Mouse (Mus musculus): Measurements from ENCODE around the gene Rpl37. TPM values are rescaled to one million over a fixed set of nuclear protein-coding genes. Genes with fewer than 3 reads are reported as not detected.

Rpl37 gene
- total and polyA plus RNA-seq, 2 experiments from 2014 or later = 148 to 414 TPM

GRCm38 (mm10) chr15:5108655-5109040 is 7.8 kb upstream of the Rpl37 start:
- Histone ChIP-seq H3K9ac (replicated peaks; ENCODE audit: low read length) (no peak overlapping the region), H3K4me1 (ENCODE audit: insufficient read depth, low read length) (no peaks in the 10 kb centered on the region), H3K4me3 (ENCODE audit: low read length) (no peak overlapping the region), H3K36me3 (ENCODE audit: insufficient read depth, low read length) (no peaks in the 10 kb centered on the region), H3K9me3 (ENCODE audit: low read length) (no peaks in the 10 kb centered on the region), H3K27ac (no peak overlapping the region), H3K4me2 (ENCODE audit: low read depth, low read length) (no peak overlapping the region), H3K27me3 (ENCODE audit: insufficient read depth, low read length) (no peaks in the 10 kb centered on the region)
- ATAC-seq (no peak), DNase-seq (ENCODE audit: low spot score) (no peak)
- 79% methylated on average over 3 of the region's 3 CpGs for WGBS
- TF ChIP-seq CTCF (IDR thresholded peaks at IDR 0.05; ENCODE audit: low read depth) = no peak

GRCm38 (mm10) chr15:5112651-5113050 is 3.8 kb upstream of the Rpl37 start:
- Histone ChIP-seq H3K27ac (no peak overlapping the region), H3K4me3 (ENCODE audit: low read length) (no peak overlapping the region), H3K9me3 (ENCODE audit: low read length) (no peaks in the 10 kb centered on the region), H3K27me3 (ENCODE audit: insufficient read depth, low read length) (no peaks in the 10 kb centered on the region), H3K36me3 (ENCODE audit: insufficient read depth, low read length) (no peaks in the 10 kb centered on the region), H3K9ac (replicated peaks; ENCODE audit: low read length) (no peak overlapping the region), H3K4me1 (ENCODE audit: insufficient read depth, low read length) (peaks cover 3% of the 10 kb centered on the region; the same call in 1 of the 2 replicates), H3K4me2 (ENCODE audit: low read depth, low read length) (no peak overlapping the region)
- TF ChIP-seq CTCF (IDR thresholded peaks at IDR 0.05; ENCODE audit: low read depth) = no peak
- ATAC-seq (no peak), DNase-seq (ENCODE audit: low spot score) (no peak)
- 83% methylated on average over 3 of the region's 3 CpGs for WGBS

- Histone ChIP-seq H3K9ac (replicated peaks; ENCODE audit: low read length) (peak overlapping the region; percentile 57), H3K4me1 (ENCODE audit: insufficient read depth, low read length) (peaks cover 7% of the 10 kb centered on the region; the same call in 1 of the 2 replicates), H3K36me3 (ENCODE audit: insufficient read depth, low read length) (peaks cover 18% of the 10 kb centered on the region), H3K4me2 (ENCODE audit: low read depth, low read length) (peak overlapping the region; percentile 76), H3K4me3 (ENCODE audit: low read length) (peak overlapping the region; percentile 72), H3K9me3 (ENCODE audit: low read length) (no peaks in the 10 kb centered on the region), H3K27ac (peak overlapping the region; percentile 74; the same call in 1 of the 2 replicates), H3K27me3 (ENCODE audit: insufficient read depth, low read length) (no peaks in the 10 kb centered on the region)
- 68% methylated on average over 8 of the region's 8 CpGs for WGBS
- TF ChIP-seq CTCF (IDR thresholded peaks at IDR 0.05; ENCODE audit: low read depth) = no peak
- DNase-seq (ENCODE audit: low spot score) (no peak), ATAC-seq (no peak)
Observed at GRCm38 (mm10) chr15:5115173-5115572, 1.3 kb upstream of the Rpl37 start.

- Histone ChIP-seq H3K27ac (peak overlapping the region; percentile 74), H3K4me1 (ENCODE audit: insufficient read depth, low read length) (peaks cover 7% of the 10 kb centered on the region; the same call in 1 of the 2 replicates), H3K36me3 (ENCODE audit: insufficient read depth, low read length) (peaks cover 26% of the 10 kb centered on the region), H3K4me2 (ENCODE audit: low read depth, low read length) (peak overlapping the region; percentile 77), H3K9me3 (ENCODE audit: low read length) (no peaks in the 10 kb centered on the region), H3K27me3 (ENCODE audit: insufficient read depth, low read length) (no peaks in the 10 kb centered on the region), H3K9ac (replicated peaks; ENCODE audit: low read length) (peak overlapping the region; percentile 87), H3K4me3 (ENCODE audit: low read length) (peak overlapping the region; percentile 72)
- TF ChIP-seq CTCF (IDR thresholded peaks at IDR 0.05; ENCODE audit: low read depth) = no peak
- ATAC-seq = no peak
- DNase-seq (ENCODE audit: low spot score) = no peak
- WGBS = 3% methylated on average over 22 of the region's 22 CpGs
Observed at GRCm38 (mm10) chr15:5117031-5117601, 671 bp downstream of the Rpl37 start.

GRCm38 (mm10) chr15:5118626-5119025 is 2.2 kb downstream of the Rpl37 start:
- H3K4me3 ChIP-seq (ENCODE audit: low read length) = no peak overlapping the region
- no peak overlapping the region for H3K27ac ChIP-seq
- H3K4me2 ChIP-seq (ENCODE audit: low read depth, low read length) = no peak overlapping the region
- no peaks in the 10 kb centered on the region for H3K9me3 ChIP-seq (ENCODE audit: low read length)
- H3K27me3 ChIP-seq (ENCODE audit: insufficient read depth, low read length) = no peaks in the 10 kb centered on the region
- no peak for DNase-seq (ENCODE audit: low spot score)
- no peak for TF ChIP-seq CTCF (IDR thresholded peaks at IDR 0.05; ENCODE audit: low read depth)
- peaks cover 26% of the 10 kb centered on the region for H3K36me3 ChIP-seq (ENCODE audit: insufficient read depth, low read length)
- peaks cover 7% of the 10 kb centered on the region; the same call in 1 of the 2 replicates for H3K4me1 ChIP-seq (ENCODE audit: insufficient read depth, low read length)
- H3K9ac ChIP-seq (replicated peaks; ENCODE audit: low read length) = no peak overlapping the region
- 89% methylated on average over 9 of the region's 9 CpGs for WGBS
- ATAC-seq = no peak

- H3K36me3 ChIP-seq (ENCODE audit: insufficient read depth, low read length) = peaks cover 26% of the 10 kb centered on the region
- 99% methylated on average over 2 of the region's 2 CpGs for WGBS
- no peak for ATAC-seq
Observed at GRCm38 (mm10) chr15:5119192-5119591, 2.7 kb downstream of the Rpl37 start.

GRCm38 (mm10) chr15:5119707-5120106 is 3.3 kb downstream of the Rpl37 start:
- no peak overlapping the region for H3K4me2 ChIP-seq (ENCODE audit: low read depth, low read length)
- 94% methylated on average over 2 of the region's 2 CpGs for WGBS
- ATAC-seq (no peak), DNase-seq (ENCODE audit: low spot score) (no peak)
- no peaks in the 10 kb centered on the region for H3K27me3 ChIP-seq (ENCODE audit: insufficient read depth, low read length)
- H3K9ac ChIP-seq (replicated peaks; ENCODE audit: low read length) = no peak overlapping the region
- H3K4me1 ChIP-seq (ENCODE audit: insufficient read depth, low read length) = peaks cover 7% of the 10 kb centered on the region; the same call in 1 of the 2 replicates
- peaks cover 26% of the 10 kb centered on the region for H3K36me3 ChIP-seq (ENCODE audit: insufficient read depth, low read length)
- peak; percentile 39; the same call in 1 of the 2 replicates for TF ChIP-seq CTCF (IDR thresholded peaks at IDR 0.05; ENCODE audit: low read depth)
- no peaks in the 10 kb centered on the region for H3K9me3 ChIP-seq (ENCODE audit: low read length)
- no peak overlapping the region for H3K4me3 ChIP-seq (ENCODE audit: low read length)
- H3K27ac ChIP-seq = no peak overlapping the region

More at GRCm38 (mm10) chr15:5119192-5119591, 2.7 kb downstream of the Rpl37 start:
- Histone ChIP-seq H3K9ac (replicated peaks; ENCODE audit: low read length) (no peak overlapping the region), H3K4me1 (ENCODE audit: insufficient read depth, low read length) (peaks cover 7% of the 10 kb centered on the region; the same call in 1 of the 2 replicates), H3K27ac (no peak overlapping the region), H3K27me3 (ENCODE audit: insufficient read depth, low read length) (no peaks in the 10 kb centered on the region), H3K4me2 (ENCODE audit: low read depth, low read length) (no peak overlapping the region), H3K9me3 (ENCODE audit: low read length) (no peaks in the 10 kb centered on the region), H3K4me3 (ENCODE audit: low read length) (no peak overlapping the region)
- no peak for TF ChIP-seq CTCF (IDR thresholded peaks at IDR 0.05; ENCODE audit: low read depth)
- no peak for DNase-seq (ENCODE audit: low spot score)
